ENCODE assay signal across 8 mouse cellular contexts in genomic region chr9:120929081-120929480, GRCm38 (mm10). TPM values are rescaled to one million over a fixed set of nuclear protein-coding genes. Genes with fewer than 3 reads are reported as not detected.
DNase-seq lines count a peak whose midpoint lies in the region; ATAC-seq lines count a peak whose summit lies in the region.

TSS of gene Ctnnb1 (plus strand) at chr9:120929216.

- no peaks in the 10 kb centered on the region for H3K4me1 ChIP-seq in neural tube, embryonic 11.5 days (ENCODE audit: control insufficient read depth, insufficient read depth, low read length)
- H3K4me1 ChIP-seq in embryonic facial prominence, embryonic 15.5 days = 0 out of 2 replicates have a peak, but pooled peaks cover 6% of the 10 kb centered on the region
- H3K4me1 ChIP-seq in heart, embryonic 16.5 days (ENCODE audit: control insufficient read depth, insufficient read depth, low read length) = peaks cover 3% of the 10 kb centered on the region; the same call in 1 of the 2 replicates
- no peaks in the 10 kb centered on the region for H3K4me1 ChIP-seq in neural tube, embryonic 14.5 days (ENCODE audit: control insufficient read depth, insufficient read depth, low read length)

- no peaks in the 10 kb centered on the region for H3K9me3 ChIP-seq in neural tube, embryonic 11.5 days (ENCODE audit: control insufficient read depth, low read length)
- no peaks in the 10 kb centered on the region for H3K9me3 ChIP-seq in embryonic facial prominence, embryonic 15.5 days (replicated peaks)
- no peaks in the 10 kb centered on the region for H3K9me3 ChIP-seq in heart, embryonic 16.5 days (replicated peaks; ENCODE audit: control insufficient read depth, low read length)
- no peaks in the 10 kb centered on the region for H3K9me3 ChIP-seq in neural tube, embryonic 14.5 days (ENCODE audit: control insufficient read depth, low read length)

- no peak for DNase-seq in neural tube, embryonic 11.5 days (ENCODE audit: low spot score)
- DNase-seq in neural tube, embryonic 10.5 days (ENCODE audit: extremely low spot score, low spot score) = no peak
- DNase-seq in left cerebral cortex, postnatal 4 days = no peak
- no peak for DNase-seq in T-cell, adult 2 months (ENCODE audit: low spot score)

- H3K36me3 ChIP-seq in neural tube, embryonic 11.5 days (ENCODE audit: control insufficient read depth, insufficient read depth, low read length) = no peaks in the 10 kb centered on the region
- H3K36me3 ChIP-seq in embryonic facial prominence, embryonic 15.5 days = no peaks in the 10 kb centered on the region
- H3K36me3 ChIP-seq in heart, embryonic 16.5 days (ENCODE audit: control insufficient read depth, insufficient read depth) = no peaks in the 10 kb centered on the region
- H3K36me3 ChIP-seq in neural tube, embryonic 14.5 days (ENCODE audit: control insufficient read depth, insufficient read depth, low read length) = no peaks in the 10 kb centered on the region

- no peak within 1 kb of the TSS for H3K9ac ChIP-seq in neural tube, embryonic 11.5 days (ENCODE audit: low read length)
- H3K9ac ChIP-seq in embryonic facial prominence, embryonic 15.5 days = no peak within 1 kb of the TSS
- H3K9ac ChIP-seq in heart, embryonic 16.5 days (ENCODE audit: low read length) = no peak within 1 kb of the TSS
- H3K9ac ChIP-seq in neural tube, embryonic 14.5 days (replicated peaks; ENCODE audit: low read depth, low read length) = no peak within 1 kb of the TSS

- no peak within 1 kb of the TSS for H3K4me2 ChIP-seq in neural tube, embryonic 11.5 days (ENCODE audit: low read depth)
- H3K4me2 ChIP-seq in embryonic facial prominence, embryonic 15.5 days (replicated peaks) = no peak within 1 kb of the TSS
- no peak within 1 kb of the TSS for H3K4me2 ChIP-seq in heart, embryonic 16.5 days (ENCODE audit: low read depth, low read length)
- H3K4me2 ChIP-seq in neural tube, embryonic 14.5 days (ENCODE audit: low read depth, low read length) = no peak within 1 kb of the TSS

- intact Hi-C loops in left cerebral cortex, postnatal 4 days (cut with DNase I) = no loop called here

- no peak within 1 kb of the TSS for H3K27ac ChIP-seq in neural tube, embryonic 11.5 days (ENCODE audit: low read depth, low read length)
- no peak within 1 kb of the TSS for H3K27ac ChIP-seq in embryonic facial prominence, embryonic 15.5 days (replicated peaks)
- no peak within 1 kb of the TSS for H3K27ac ChIP-seq in heart, embryonic 16.5 days (ENCODE audit: low read length)
- H3K27ac ChIP-seq in neural tube, embryonic 14.5 days (ENCODE audit: low read depth, low read length) = no peak within 1 kb of the TSS

- no peak for ATAC-seq in neural tube, embryonic 11.5 days (ENCODE audit: insufficient read depth, low FRiP score, low TSS enrichment)
- no peak for ATAC-seq in embryonic facial prominence, embryonic 15.5 days (ENCODE audit: insufficient number of reproducible peaks, low FRiP score, low TSS enrichment, low read depth)
- ATAC-seq in heart, embryonic 16.5 days (replicated peaks; ENCODE audit: extremely low read depth, insufficient read depth, low FRiP score) = no peak
- ATAC-seq in neural tube, embryonic 14.5 days (ENCODE audit: low read depth) = no peak
- ATAC-seq in cerebellum, adult (ENCODE audit: insufficient number of reproducible peaks, low FRiP score, low TSS enrichment) = no peak

- WGBS in neural tube, embryonic 11.5 days = 79% methylated on average over 11 of the region's 11 CpGs
- WGBS in embryonic facial prominence, embryonic 15.5 days = 71% methylated on average over 11 of the region's 11 CpGs
- 90% methylated on average over 11 of the region's 11 CpGs for WGBS in heart, embryonic 16.5 days
- 79% methylated on average over 11 of the region's 11 CpGs for WGBS in neural tube, embryonic 14.5 days

- H3K27me3 ChIP-seq in neural tube, embryonic 11.5 days (ENCODE audit: control insufficient read depth, insufficient read depth, low read length) = no peaks in the 10 kb centered on the region
- no peaks in the 10 kb centered on the region for H3K27me3 ChIP-seq in embryonic facial prominence, embryonic 15.5 days
- no peaks in the 10 kb centered on the region for H3K27me3 ChIP-seq in heart, embryonic 16.5 days (ENCODE audit: control insufficient read depth, insufficient read depth, low read length)
- no peaks in the 10 kb centered on the region; the same call in 1 of the 2 replicates for H3K27me3 ChIP-seq in neural tube, embryonic 14.5 days (ENCODE audit: control insufficient read depth, insufficient read depth, low read length)

- no peak within 1 kb of the TSS for H3K4me3 ChIP-seq in neural tube, embryonic 11.5 days (ENCODE audit: low read depth, low read length)
- no peak within 1 kb of the TSS for H3K4me3 ChIP-seq in embryonic facial prominence, embryonic 15.5 days (replicated peaks)
- H3K4me3 ChIP-seq in heart, embryonic 16.5 days (ENCODE audit: low read length) = no peak within 1 kb of the TSS
- no peak within 1 kb of the TSS for H3K4me3 ChIP-seq in neural tube, embryonic 14.5 days (ENCODE audit: low read depth, low read length)

RNA-seq across cellular contexts. Expression of gene Ctnnb1, which starts in this region (rescaled TPM):
- polyA plus RNA-seq in neural tube, embryonic 11.5 days (2014; fragmentation: Nextera tagmentation; extraction: Ambion mirVana) = 819 and 843 TPM in 2 replicates
- polyA plus RNA-seq in embryonic facial prominence, embryonic 15.5 days (2015; fragmentation: Nextera tagmentation; extraction: Ambion mirVana) = 614 and 657 TPM in 2 replicates
- polyA plus RNA-seq in heart, embryonic 16.5 days (2015; fragmentation: Nextera tagmentation; extraction: Ambion mirVana) = 357 TPM in 2 replicates
- 100 to 1,000 TPM; 697 to 735 TPM for total RNA-seq in left cerebral cortex, postnatal 4 days (2021)
- 338 and 436 TPM in 2 replicates for polyA plus RNA-seq in neural tube, embryonic 14.5 days (2014; fragmentation: Nextera tagmentation; extraction: Ambion mirVana)
